Mouse (Mus musculus) cerebellum, adult 2 months (tissue): ENCODE measurements around the gene Ccdc113.

Experiments used
- CTCF ChIP-seq: fragments of 200-500 bp; IDR thresholded peaks from 2 replicates; pipeline ENCODE4 v1.5.1; 2011; ENCODE audit warnings: low read depth, mild to moderate bottlenecking, control low read depth, low read length, moderate library complexity, borderline replicate concordance; ENCODE audit not compliant: insufficient read depth
- POLR2A ChIP-seq: fragments of 200-500 bp; IDR thresholded peaks from 2 replicates; pipeline ENCODE4 v1.6.1; 2011; ENCODE audit warnings: low read length, control low read depth, borderline replicate concordance; ENCODE audit not compliant: insufficient read depth

GRCm38 (mm10) chr8:95500436-95500835, 33.4 kb upstream of the Ccdc113 start:
- TF ChIP-seq POLR2A = no peak
- no peak for TF ChIP-seq CTCF
